Mouse (Mus musculus) heart, embryonic 13.5 days (tissue): ENCODE results near the gene Slc13a1. TPM values are rescaled to one million over a fixed set of nuclear protein-coding genes. Genes with fewer than 3 reads are reported as not detected.

ENCODE experiments used
- ATAC-seq: fragments of 200-750 bp; cut with Nextera tagmentation; 2 replicates; pipeline ENCODE4 v1.8.0; 2017; ENCODE audit warnings: moderate TSS enrichment; ENCODE audit not compliant: insufficient number of reproducible peaks, low FRiP score, low TSS enrichment; ENCODE audit errors: extremely low read depth
- H3K27ac ChIP-seq: fragments of 300-500 bp; sonication (generic); replicated peaks from 2 replicates; pipeline ENCODE4 v1.5.1; 2015; ENCODE audit warnings: moderate library complexity, mild to moderate bottlenecking, inconsistent platforms
- H3K27me3 ChIP-seq: fragments of 300-500 bp; sonication (generic); replicated peaks from 2 replicates; pipeline ENCODE4 v1.6.1; 2015; ENCODE audit warnings: mild to moderate bottlenecking, inconsistent platforms
- H3K36me3 ChIP-seq: fragments of 300-500 bp; sonication (generic); 2 replicates; pipeline ENCODE4 v1.6.1; 2015; ENCODE audit warnings: mild to moderate bottlenecking, inconsistent platforms
- H3K4me1 ChIP-seq: fragments of 300-500 bp; sonication (generic); 2 replicates; pipeline ENCODE4 v1.6.1; 2015; ENCODE audit warnings: inconsistent platforms
- H3K4me2 ChIP-seq: fragments of 300-500 bp; sonication (generic); 2 replicates; pipeline ENCODE4 v1.6.1; 2015; ENCODE audit warnings: inconsistent platforms, mild to moderate bottlenecking, moderate library complexity
- H3K4me3 ChIP-seq: fragments of 300-500 bp; sonication (generic); 2 replicates; pipeline ENCODE4 v1.5.1; 2015; ENCODE audit warnings: moderate library complexity, mild to moderate bottlenecking, inconsistent platforms
- H3K9ac ChIP-seq: fragments of 300-500 bp; sonication (generic); 2 replicates; pipeline ENCODE4 v1.6.1; 2015; ENCODE audit warnings: inconsistent platforms, mild to moderate bottlenecking, moderate library complexity
- H3K9me3 ChIP-seq: fragments of 300-500 bp; sonication (generic); 2 replicates; pipeline ENCODE4 v1.6.1; 2016; ENCODE audit warnings: inconsistent platforms
- WGBS: fragments of 180-500 bp; shearing (Covaris S2); methylation state at CpG from one replicate; pipeline ENCODE4 v1.1.7; 2015; ENCODE audit warnings: mixed read lengths; 5-methylcytosine and 5-hydroxymethylcytosine counted together
- polyA plus RNA-seq: library from polyadenylated mRNA; unstranded; fragments of >200 nt; fragmentation: Nextera tagmentation; extraction: Ambion mirVana; gene quantifications from 2 replicates; pipeline ENCODE4 v1.2.1, GENCODE M21; 2015

The Slc13a1 gene
- polyA plus RNA-seq, 1 experiment from 2014 or later, result 0.05 TPM

DNA sequence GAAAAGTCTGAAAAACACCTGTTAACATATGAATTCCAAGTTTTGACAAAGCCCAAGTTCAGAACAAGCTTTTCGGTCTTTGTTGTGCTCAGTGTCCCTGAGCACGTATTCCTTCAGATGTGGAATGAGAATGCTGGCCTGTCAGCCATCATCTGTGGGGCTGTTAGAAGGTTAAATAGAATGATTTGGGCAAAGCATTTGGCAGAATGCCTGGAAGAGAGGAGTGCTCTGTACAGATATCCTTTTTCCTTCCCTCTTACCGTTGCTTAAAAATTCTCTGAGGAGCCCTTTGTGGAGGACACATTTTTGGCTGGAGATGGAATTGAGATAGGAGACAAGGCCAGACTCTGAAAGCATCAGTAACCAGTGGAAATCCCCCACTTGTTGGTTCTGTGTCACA lies 2.6 kb downstream of the Slc13a1 start:
- WGBS, result 35% methylated on average over 3 of the region's 3 CpGs
- no peak for ATAC-seq
- H3K9ac ChIP-seq, result no peak overlapping the region
- no peaks in the 10 kb centered on the region for H3K27me3 ChIP-seq
- H3K27ac ChIP-seq, result no peak overlapping the region
- H3K4me3 ChIP-seq, result no peak overlapping the region
- H3K4me2 ChIP-seq, result no peak overlapping the region
- H3K4me1 ChIP-seq, result peaks cover 14% of the 10 kb centered on the region; the same call in 1 of the 2 replicates
- H3K36me3 ChIP-seq, result no peaks in the 10 kb centered on the region
- no peaks in the 10 kb centered on the region for H3K9me3 ChIP-seq

- no peaks in the 10 kb centered on the region for H3K9me3 ChIP-seq
- ATAC-seq, result no peak
- H3K27me3 ChIP-seq, result no peaks in the 10 kb centered on the region
- no peak overlapping the region for H3K4me3 ChIP-seq
- H3K4me1 ChIP-seq, result 0 out of 2 replicates have a peak, but pooled peaks cover 7% of the 10 kb centered on the region
- no peak overlapping the region for H3K4me2 ChIP-seq
- H3K36me3 ChIP-seq, result no peaks in the 10 kb centered on the region
- no peak overlapping the region for H3K9ac ChIP-seq
- H3K27ac ChIP-seq, result no peak overlapping the region
- WGBS, result 74% methylated on average over 1 of the region's 1 CpGs
Measured at GRCm38 (mm10) chr6:24159795-24160194, 8.1 kb downstream of the Slc13a1 start.

DNA sequence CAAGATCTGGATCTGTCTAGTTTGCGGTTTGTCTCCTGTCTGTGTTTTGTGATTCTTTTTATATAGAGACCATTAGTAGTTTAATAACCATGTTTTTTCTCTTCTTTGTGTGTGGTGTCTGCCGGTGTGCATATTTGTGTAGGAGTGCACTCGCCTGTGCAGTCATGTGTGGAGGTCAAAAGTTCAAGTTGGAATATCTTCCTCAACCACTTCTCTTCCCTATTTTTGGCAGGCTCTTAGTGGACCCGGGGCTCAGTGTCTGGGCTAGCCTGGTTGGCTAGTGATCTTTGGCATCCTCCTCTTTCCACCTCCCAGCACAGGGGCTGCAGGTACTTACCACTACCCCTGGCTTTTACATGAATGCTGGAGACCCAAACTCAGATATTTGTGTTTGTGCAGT lies 13.0 kb downstream of the Slc13a1 start:
- Histone ChIP-seq H3K4me1 (no peaks in the 10 kb centered on the region), H3K4me3 (no peak overlapping the region), H3K27ac (no peak overlapping the region), H3K27me3 (no peaks in the 10 kb centered on the region), H3K4me2 (no peak overlapping the region), H3K9me3 (no peaks in the 10 kb centered on the region), H3K9ac (no peak overlapping the region), H3K36me3 (no peaks in the 10 kb centered on the region)
- WGBS, result 40% methylated on average over 4 of the region's 4 CpGs
- no peak for ATAC-seq

DNA sequence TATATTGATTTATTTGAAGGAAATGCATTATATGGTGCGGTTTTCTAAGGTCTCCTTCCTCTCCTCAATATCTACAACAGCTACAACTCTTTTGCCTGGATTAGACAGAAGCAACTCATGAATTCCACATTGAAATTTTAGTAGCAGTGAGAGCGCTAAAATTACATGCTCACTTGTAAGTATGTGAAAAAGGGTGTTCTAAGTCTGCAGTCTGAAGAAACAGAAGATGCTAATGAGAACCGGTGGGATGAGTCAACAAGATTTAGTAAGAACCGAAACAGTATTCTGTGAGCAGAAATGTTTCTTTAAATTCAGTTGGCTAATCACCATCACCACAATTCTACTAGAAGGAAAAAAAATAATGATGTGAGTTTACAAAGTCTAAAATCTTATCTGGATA lies 34.9 kb downstream of the Slc13a1 start:
- H3K27ac ChIP-seq, result no peak overlapping the region
- no peaks in the 10 kb centered on the region for H3K36me3 ChIP-seq
- H3K4me2 ChIP-seq, result no peak overlapping the region
- H3K27me3 ChIP-seq, result no peaks in the 10 kb centered on the region
- H3K4me3 ChIP-seq, result no peak overlapping the region
- 76% methylated on average over 4 of the region's 4 CpGs for WGBS
- no peaks in the 10 kb centered on the region for H3K4me1 ChIP-seq
- ATAC-seq, result no peak
- H3K9ac ChIP-seq, result no peak overlapping the region
- H3K9me3 ChIP-seq, result no peaks in the 10 kb centered on the region

DNA sequence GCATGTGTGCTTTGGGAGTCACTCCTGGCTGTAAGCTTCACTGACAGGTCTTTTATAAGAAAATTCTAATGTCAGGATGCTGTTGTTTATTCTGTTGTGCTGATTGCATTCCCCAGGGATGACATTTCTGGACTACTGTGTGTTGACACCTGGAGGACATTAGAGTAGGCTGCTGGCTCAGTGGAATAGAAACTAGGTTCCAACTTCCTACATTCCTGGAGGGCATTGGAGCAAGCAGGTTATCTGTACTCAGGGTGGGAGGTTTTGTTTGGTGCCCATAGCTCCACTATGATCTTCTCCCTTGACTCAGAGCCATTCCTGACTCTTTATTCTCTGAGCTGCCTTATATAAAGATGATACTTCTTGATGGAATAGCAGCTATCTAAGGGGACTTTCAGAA lies 45.3 kb downstream of the Slc13a1 start:
- H3K27ac ChIP-seq, result no peak overlapping the region
- H3K9ac ChIP-seq, result no peak overlapping the region
- H3K27me3 ChIP-seq, result no peaks in the 10 kb centered on the region
- ATAC-seq, result no peak
- no peak overlapping the region for H3K4me3 ChIP-seq
- H3K36me3 ChIP-seq, result no peaks in the 10 kb centered on the region
- no peaks in the 10 kb centered on the region for H3K9me3 ChIP-seq
- H3K4me2 ChIP-seq, result no peak overlapping the region
- no peaks in the 10 kb centered on the region for H3K4me1 ChIP-seq

GRCm38 (mm10) chr6:24111614-24112013 lies 56.3 kb downstream of the Slc13a1 start:
- WGBS, result 79% methylated on average over 8 of the region's 8 CpGs
- Histone ChIP-seq H3K27me3 (no peaks in the 10 kb centered on the region), H3K4me1 (no peaks in the 10 kb centered on the region)

DNA sequence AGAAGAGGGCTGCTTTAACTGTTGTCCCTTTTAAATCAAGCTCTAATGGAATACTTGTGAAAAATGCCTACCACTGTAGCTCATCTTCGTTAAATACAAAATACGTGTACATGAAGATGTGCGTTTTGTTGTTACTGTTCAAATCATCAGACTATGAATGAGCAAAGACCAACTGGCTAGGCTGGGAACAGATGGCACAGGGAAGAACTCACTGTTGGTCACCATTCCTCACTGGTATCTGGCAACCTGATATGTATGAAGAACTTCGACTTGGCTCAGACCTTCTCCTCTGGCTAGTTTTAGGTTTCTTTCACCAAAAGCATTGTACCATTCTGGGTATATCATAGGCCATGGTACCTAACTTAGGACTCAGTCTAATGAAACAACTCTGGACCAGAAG lies 59.4 kb downstream of the Slc13a1 start:
- no peak overlapping the region for H3K27ac ChIP-seq
- H3K4me1 ChIP-seq, result no peaks in the 10 kb centered on the region
- H3K4me2 ChIP-seq, result no peak overlapping the region
- H3K9ac ChIP-seq, result no peak overlapping the region
- no peak overlapping the region for H3K4me3 ChIP-seq
- H3K27me3 ChIP-seq, result no peaks in the 10 kb centered on the region
- ATAC-seq, result no peak
- peaks cover 3% of the 10 kb centered on the region; the same call in 1 of the 2 replicates for H3K9me3 ChIP-seq
- H3K36me3 ChIP-seq, result no peaks in the 10 kb centered on the region
- 81% methylated on average over 4 of the region's 4 CpGs for WGBS

More at GRCm38 (mm10) chr6:24111614-24112013, 56.3 kb downstream of the Slc13a1 start:
- Histone ChIP-seq H3K36me3 (no peaks in the 10 kb centered on the region), H3K9me3 (peaks cover 3% of the 10 kb centered on the region; the same call in 1 of the 2 replicates), H3K9ac (no peak overlapping the region), H3K27ac (no peak overlapping the region), H3K4me2 (no peak overlapping the region), H3K4me3 (no peak overlapping the region)
- no peak for ATAC-seq

DNA sequence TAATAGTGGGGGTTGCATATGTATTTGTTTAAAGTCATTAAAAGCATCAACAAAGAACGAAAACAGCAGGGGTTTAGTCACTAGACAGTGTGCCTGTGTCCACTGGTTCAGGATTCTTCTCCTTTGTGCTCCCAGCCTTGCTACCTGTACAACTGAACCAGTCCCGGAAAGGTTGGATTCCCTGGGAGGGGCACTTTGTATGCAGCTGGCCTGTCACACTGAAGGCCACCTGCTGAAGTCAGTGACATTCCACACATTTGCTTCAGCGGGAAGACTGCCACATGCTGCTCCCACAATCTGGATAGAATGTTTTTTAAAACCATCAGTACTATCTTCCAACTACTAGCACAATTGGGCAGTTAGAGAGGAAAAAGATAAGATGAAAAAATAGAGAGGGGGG lies 61.7 kb downstream of the Slc13a1 start:
- ATAC-seq, result no peak
- Histone ChIP-seq H3K4me3 (no peak overlapping the region), H3K9me3 (peaks cover 3% of the 10 kb centered on the region; the same call in 1 of the 2 replicates)

GRCm38 (mm10) chr6:24105681-24106080 lies 62.2 kb downstream of the Slc13a1 start:
- Histone ChIP-seq H3K36me3 (no peaks in the 10 kb centered on the region), H3K9ac (no peak overlapping the region), H3K4me2 (no peak overlapping the region), H3K9me3 (peaks cover 3% of the 10 kb centered on the region; the same call in 1 of the 2 replicates), H3K4me1 (no peaks in the 10 kb centered on the region), H3K27ac (no peak overlapping the region), H3K27me3 (no peaks in the 10 kb centered on the region), H3K4me3 (no peak overlapping the region)
- ATAC-seq, result no peak
- 66% methylated on average over 5 of the region's 5 CpGs for WGBS

More for the DNA sequence above, 61.7 kb downstream of the Slc13a1 start:
- Histone ChIP-seq H3K4me1 (no peaks in the 10 kb centered on the region), H3K27ac (no peak overlapping the region), H3K27me3 (no peaks in the 10 kb centered on the region), H3K9ac (no peak overlapping the region), H3K4me2 (no peak overlapping the region), H3K36me3 (no peaks in the 10 kb centered on the region)
- WGBS, result 46% methylated on average over 3 of the region's 3 CpGs

DNA sequence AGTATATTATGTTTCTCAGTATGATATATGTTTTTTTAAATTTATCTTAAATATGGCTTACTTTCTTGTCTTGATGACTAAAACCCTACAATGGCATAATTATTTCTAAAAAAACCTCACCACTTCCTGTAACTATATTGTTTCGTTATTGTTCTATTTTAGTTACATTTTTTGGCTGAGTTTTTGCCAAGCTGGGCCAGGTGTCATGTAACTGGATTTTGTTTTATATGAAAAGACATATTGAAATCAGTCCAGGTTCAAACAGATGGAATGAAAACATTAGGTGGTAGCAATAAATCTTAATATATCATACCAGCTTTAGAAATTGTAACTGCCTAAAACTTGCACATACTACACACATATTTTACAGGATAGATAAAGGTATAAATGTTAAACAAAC lies 66.6 kb downstream of the Slc13a1 start:
- no peak for ATAC-seq
- WGBS, result 75% methylated on average over 1 of the region's 1 CpGs

GRCm38 (mm10) chr6:24100705-24101104 lies 67.2 kb downstream of the Slc13a1 start:
- no peak overlapping the region for H3K4me2 ChIP-seq
- no peak overlapping the region for H3K27ac ChIP-seq
- no peaks in the 10 kb centered on the region for H3K9me3 ChIP-seq
- H3K9ac ChIP-seq, result no peak overlapping the region
- WGBS, result 69% methylated on average over 5 of the region's 5 CpGs
- ATAC-seq, result no peak
- no peaks in the 10 kb centered on the region for H3K4me1 ChIP-seq
- no peaks in the 10 kb centered on the region for H3K36me3 ChIP-seq
- no peak overlapping the region for H3K4me3 ChIP-seq
- no peaks in the 10 kb centered on the region for H3K27me3 ChIP-seq

More for the DNA sequence above, 66.6 kb downstream of the Slc13a1 start:
- Histone ChIP-seq H3K4me1 (no peaks in the 10 kb centered on the region), H3K4me2 (no peak overlapping the region), H3K36me3 (no peaks in the 10 kb centered on the region), H3K9me3 (no peaks in the 10 kb centered on the region), H3K9ac (no peak overlapping the region), H3K4me3 (no peak overlapping the region), H3K27me3 (no peaks in the 10 kb centered on the region), H3K27ac (no peak overlapping the region)

DNA sequence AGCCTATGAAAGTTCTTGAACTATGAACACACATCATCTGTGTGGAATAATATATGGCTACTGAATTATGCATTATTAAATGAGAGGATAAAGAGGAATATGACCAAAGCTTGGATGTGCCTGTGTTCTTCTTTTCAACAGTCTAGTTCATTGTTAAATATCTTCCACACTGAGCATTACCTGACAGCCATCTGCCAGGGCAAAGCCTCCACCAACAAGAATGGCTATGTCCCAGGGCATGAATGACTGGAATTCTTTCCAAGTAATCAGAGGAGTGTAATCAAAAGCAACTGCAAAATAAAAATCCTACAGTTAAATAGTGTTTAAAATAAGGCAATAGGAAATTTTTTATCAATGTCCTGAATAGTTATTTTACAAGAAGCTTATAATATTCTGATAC lies 70.5 kb downstream of the Slc13a1 start:
- ATAC-seq, result no peak

More for the DNA sequence above, 70.5 kb downstream of the Slc13a1 start:
- no peaks in the 10 kb centered on the region for H3K4me1 ChIP-seq
- H3K27me3 ChIP-seq, result no peaks in the 10 kb centered on the region
- H3K9me3 ChIP-seq, result no peaks in the 10 kb centered on the region
- no peaks in the 10 kb centered on the region for H3K36me3 ChIP-seq
- no peak overlapping the region for H3K4me2 ChIP-seq
- no peak overlapping the region for H3K27ac ChIP-seq
- no peak overlapping the region for H3K9ac ChIP-seq
- no peak overlapping the region for H3K4me3 ChIP-seq
